Mouse (Mus musculus) lung, postnatal 0 days (tissue): ENCODE results near the gene Fzd4.

Source experiments
- CTCF ChIP-seq: IDR thresholded peaks from 2 replicates; pipeline ENCODE4 v1.5.1; 2016; ENCODE audit warnings: antibody characterized with exemption, mild to moderate bottlenecking
- EP300 ChIP-seq: IDR thresholded peaks from 2 replicates; pipeline ENCODE4 v1.6.1; 2016; ENCODE audit warnings: antibody characterized with exemption, mild to moderate bottlenecking, control low read depth

GRCm38 (mm10) chr7:89436404-89436803 is 32.2 kb downstream of the Fzd4 start:
- TF ChIP-seq CTCF, result no peak
- no peak for TF ChIP-seq EP300
